In genomic region chr14:31267649-31268048, GRCm38 (mm10) we compare ENCODE assay signal across 15 mouse cellular contexts. TPM values are rescaled to one million over a fixed set of nuclear protein-coding genes. Genes with fewer than 3 reads are reported as not detected.
DNase-seq lines count a peak whose midpoint lies in the region; ATAC-seq and TF ChIP-seq lines count a peak whose summit lies in the region.
"Had no signal": no experiment of that assay in that cellular context is flagged by ENCODE, and none has a peak within 500 bp of the region (broad histone marks: within the 10 kb centered on the region; RNA-seq: fewer than 3 reads in every experiment).

No protein-coding gene starts in this region.

- no peak overlapping the region for H3K9ac ChIP-seq in hindbrain, embryonic 12.5 days
- no peak overlapping the region for H3K9ac ChIP-seq in forebrain, embryonic 16.5 days (replicated peaks; ENCODE audit: low read depth, low read length)
- no peak overlapping the region for H3K9ac ChIP-seq in midbrain, embryonic 13.5 days (replicated peaks)
- H3K9ac ChIP-seq in stomach, postnatal 0 days (ENCODE audit: low read length), result no peak overlapping the region
- no peak overlapping the region for H3K9ac ChIP-seq in intestine, embryonic 16.5 days (ENCODE audit: low read depth, low read length)
- H3K9ac ChIP-seq in liver, postnatal 0 days (replicated peaks), result no peak overlapping the region
- H3K9ac ChIP-seq: heart, embryonic 13.5 days had no signal

- no peak for DNase-seq in hindbrain, embryonic 10.5 days (ENCODE audit: low spot score)
- DNase-seq in brain, adult 2 months (ENCODE audit: low read depth, low spot score), result peak; percentile 69
- no peak for DNase-seq in stomach, postnatal 0 days (ENCODE audit: low spot score)
- no peak for DNase-seq in liver, postnatal 0 days
- DNase-seq: kidney, adult 8-10 months; kidney, postnatal 4 days; liver; lung, adult 2 months; lung, postnatal 4 days had no signal

- H3K4me3 ChIP-seq in hindbrain, embryonic 10.5 days, result no peak overlapping the region
- H3K4me3 ChIP-seq in hindbrain, embryonic 12.5 days, result no peak overlapping the region
- H3K4me3 ChIP-seq in forebrain, embryonic 16.5 days (replicated peaks; ENCODE audit: low read length), result no peak overlapping the region
- H3K4me3 ChIP-seq in midbrain, embryonic 13.5 days (replicated peaks), result no peak overlapping the region
- no peak overlapping the region for H3K4me3 ChIP-seq in stomach, postnatal 0 days (ENCODE audit: low read depth, low read length)
- no peak overlapping the region for H3K4me3 ChIP-seq in intestine, embryonic 16.5 days (ENCODE audit: low read length)
- H3K4me3 ChIP-seq in liver, postnatal 0 days (ENCODE audit: low read depth, low read length), result no peak overlapping the region
- H3K4me3 ChIP-seq: heart, embryonic 13.5 days had no signal

- H3K27me3 ChIP-seq in hindbrain, embryonic 10.5 days (ENCODE audit: insufficient read depth, poor library complexity, severe bottlenecking), result peaks cover 8% of the 10 kb centered on the region
- peaks cover 7% of the 10 kb centered on the region; the same call in 1 of the 2 replicates for H3K27me3 ChIP-seq in hindbrain, embryonic 12.5 days
- no peaks in the 10 kb centered on the region for H3K27me3 ChIP-seq in forebrain, embryonic 16.5 days (replicated peaks; ENCODE audit: control insufficient read depth, insufficient read depth, low read length)
- H3K27me3 ChIP-seq in midbrain, embryonic 13.5 days, result no peaks in the 10 kb centered on the region
- no peaks in the 10 kb centered on the region for H3K27me3 ChIP-seq in stomach, postnatal 0 days (ENCODE audit: control insufficient read depth, insufficient read depth, low read length)
- H3K27me3 ChIP-seq in intestine, embryonic 16.5 days (replicated peaks; ENCODE audit: control insufficient read depth, insufficient read depth, low read length), result no peaks in the 10 kb centered on the region
- 0 out of 2 replicates have a peak, but pooled peaks cover 3% of the 10 kb centered on the region for H3K27me3 ChIP-seq in liver, postnatal 0 days (ENCODE audit: insufficient read depth, low read length)
- H3K27me3 ChIP-seq: Patski had no signal

- no peak for TF ChIP-seq EP300 in stomach, postnatal 0 days (optimal IDR thresholded peaks at IDR 0.05)
- no peak for TF ChIP-seq EP300 in liver, postnatal 0 days (IDR thresholded peaks at IDR 0.05; ENCODE audit: low read depth)

- H3K4me2 ChIP-seq in hindbrain, embryonic 12.5 days (replicated peaks), result no peak overlapping the region
- H3K4me2 ChIP-seq in forebrain, embryonic 16.5 days (ENCODE audit: low read length), result no peak overlapping the region
- no peak overlapping the region for H3K4me2 ChIP-seq in midbrain, embryonic 13.5 days (replicated peaks)
- no peak overlapping the region for H3K4me2 ChIP-seq in stomach, postnatal 0 days (replicated peaks; ENCODE audit: low read depth)
- H3K4me2 ChIP-seq in intestine, embryonic 16.5 days (ENCODE audit: low read depth, low read length), result no peak overlapping the region
- H3K4me2 ChIP-seq in liver, postnatal 0 days (ENCODE audit: low read depth, low read length), result no peak overlapping the region
- H3K4me2 ChIP-seq: heart, embryonic 13.5 days had no signal

- TF ChIP-seq CTCF in stomach, postnatal 0 days (IDR thresholded peaks at IDR 0.05; ENCODE audit: low read depth), result no peak
- no peak for TF ChIP-seq CTCF in liver, postnatal 0 days (IDR thresholded peaks at IDR 0.05; ENCODE audit: low read depth)

- H3K9me3 ChIP-seq in hindbrain, embryonic 10.5 days, result no peaks in the 10 kb centered on the region
- no peaks in the 10 kb centered on the region for H3K9me3 ChIP-seq in hindbrain, embryonic 12.5 days (replicated peaks)
- no peaks in the 10 kb centered on the region for H3K9me3 ChIP-seq in forebrain, embryonic 16.5 days (ENCODE audit: control insufficient read depth, low read length)
- no peaks in the 10 kb centered on the region for H3K9me3 ChIP-seq in midbrain, embryonic 13.5 days
- H3K9me3 ChIP-seq in stomach, postnatal 0 days (ENCODE audit: control insufficient read depth, low read length), result no peaks in the 10 kb centered on the region
- H3K9me3 ChIP-seq in intestine, embryonic 16.5 days (ENCODE audit: control insufficient read depth, low read length), result no peaks in the 10 kb centered on the region
- no peaks in the 10 kb centered on the region for H3K9me3 ChIP-seq in liver, postnatal 0 days (ENCODE audit: low read length)
- H3K9me3 ChIP-seq: heart, embryonic 13.5 days had no signal

- peak overlapping the region; percentile 80 for H3K27ac ChIP-seq in hindbrain, embryonic 10.5 days
- no peak overlapping the region for H3K27ac ChIP-seq in hindbrain, embryonic 12.5 days
- peak overlapping the region; percentile 60; the same call in 1 of the 2 replicates for H3K27ac ChIP-seq in forebrain, embryonic 16.5 days (ENCODE audit: low read length)
- H3K27ac ChIP-seq in midbrain, embryonic 13.5 days, result peak overlapping the region; percentile 83
- H3K27ac ChIP-seq in stomach, postnatal 0 days (replicated peaks), result no peak overlapping the region
- H3K27ac ChIP-seq in intestine, embryonic 16.5 days (ENCODE audit: low read length), result no peak overlapping the region
- H3K27ac ChIP-seq in liver, postnatal 0 days (ENCODE audit: low read depth), result no peak overlapping the region
- H3K27ac ChIP-seq: heart, embryonic 13.5 days had no signal

- no peak for ATAC-seq in hindbrain, embryonic 12.5 days (ENCODE audit: low FRiP score)
- ATAC-seq in forebrain, embryonic 16.5 days, result no peak
- ATAC-seq in midbrain, embryonic 13.5 days, result no peak
- ATAC-seq in stomach, postnatal 0 days (ENCODE audit: low FRiP score, low TSS enrichment), result no peak
- no peak for ATAC-seq in intestine, embryonic 16.5 days
- ATAC-seq in liver, postnatal 0 days, result no peak
- ATAC-seq: Patski had no signal

- peaks cover 31% of the 10 kb centered on the region for H3K4me1 ChIP-seq in hindbrain, embryonic 10.5 days (replicated peaks)
- peaks cover 22% of the 10 kb centered on the region for H3K4me1 ChIP-seq in hindbrain, embryonic 12.5 days
- H3K4me1 ChIP-seq in forebrain, embryonic 16.5 days (replicated peaks; ENCODE audit: control insufficient read depth, insufficient read depth, low read length), result peaks cover 23% of the 10 kb centered on the region
- H3K4me1 ChIP-seq in midbrain, embryonic 13.5 days (replicated peaks), result peaks cover 29% of the 10 kb centered on the region
- H3K4me1 ChIP-seq in stomach, postnatal 0 days (replicated peaks; ENCODE audit: control insufficient read depth, insufficient read depth), result peaks cover 2% of the 10 kb centered on the region; the same call in 1 of the 2 replicates
- H3K4me1 ChIP-seq in intestine, embryonic 16.5 days (ENCODE audit: control insufficient read depth, insufficient read depth, low read length), result no peaks in the 10 kb centered on the region
- H3K4me1 ChIP-seq in liver, postnatal 0 days (ENCODE audit: insufficient read depth), result peaks cover 4% of the 10 kb centered on the region

- peaks cover 14% of the 10 kb centered on the region for H3K36me3 ChIP-seq in hindbrain, embryonic 10.5 days
- peaks cover 10% of the 10 kb centered on the region; the same call in 1 of the 2 replicates for H3K36me3 ChIP-seq in hindbrain, embryonic 12.5 days
- no peaks in the 10 kb centered on the region for H3K36me3 ChIP-seq in forebrain, embryonic 16.5 days (ENCODE audit: control insufficient read depth, insufficient read depth)
- peaks cover 9% of the 10 kb centered on the region for H3K36me3 ChIP-seq in midbrain, embryonic 13.5 days
- no peaks in the 10 kb centered on the region for H3K36me3 ChIP-seq in stomach, postnatal 0 days (ENCODE audit: control insufficient read depth, insufficient read depth, low read length)
- H3K36me3 ChIP-seq in intestine, embryonic 16.5 days (ENCODE audit: control insufficient read depth, insufficient read depth, low read length), result no peaks in the 10 kb centered on the region
- H3K36me3 ChIP-seq in liver, postnatal 0 days (replicated peaks; ENCODE audit: insufficient read depth, low read length), result no peaks in the 10 kb centered on the region
- H3K36me3 ChIP-seq: heart, embryonic 13.5 days had no signal

- whole genome bisulfite sequencing in hindbrain, embryonic 10.5 days, result 80% methylated on average over 11 of the region's 11 CpGs
- 75% methylated on average over 11 of the region's 11 CpGs for WGBS in hindbrain, embryonic 12.5 days
- WGBS in forebrain, embryonic 16.5 days, result 91% methylated on average over 11 of the region's 11 CpGs
- WGBS in midbrain, embryonic 13.5 days, result 88% methylated on average over 11 of the region's 11 CpGs
- WGBS in stomach, postnatal 0 days, result 81% methylated on average over 11 of the region's 11 CpGs
- 87% methylated on average over 11 of the region's 11 CpGs for WGBS in intestine, embryonic 16.5 days
- 85% methylated on average over 11 of the region's 11 CpGs for WGBS in liver, postnatal 0 days (ENCODE audit: insufficient replicate concordance)

RNA-seq across cellular contexts. Expression of gene Bap1, which starts 16.4 kb away (rescaled TPM):
- 121 and 137 TPM in 2 replicates for polyA plus RNA-seq in hindbrain, embryonic 10.5 days (2016; fragmentation: Nextera tagmentation; extraction: Ambion mirVana)
- polyA plus RNA-seq in hindbrain, embryonic 12.5 days (2016; fragmentation: Nextera tagmentation; extraction: Ambion mirVana), result 110 and 112 TPM in 2 replicates
- 138 and 150 TPM in 2 replicates for polyA plus RNA-seq in forebrain, embryonic 16.5 days (2015; fragmentation: Nextera tagmentation; extraction: Ambion mirVana)
- polyA plus RNA-seq in midbrain, embryonic 13.5 days (2015; fragmentation: Nextera tagmentation; extraction: Ambion mirVana), result 127 and 133 TPM in 2 replicates
- polyA plus RNA-seq in stomach, postnatal 0 days (2015; fragmentation: Nextera tagmentation; extraction: Ambion mirVana), result 22.5 and 24.5 TPM in 2 replicates
- polyA plus RNA-seq in intestine, embryonic 16.5 days (2015; fragmentation: Nextera tagmentation; extraction: Ambion mirVana), result 61.8 and 63.3 TPM in 2 replicates
- 16.3 and 19.8 TPM in 2 replicates for polyA plus RNA-seq in liver, postnatal 0 days (2015; fragmentation: Nextera tagmentation; extraction: Ambion mirVana)

RNA-seq across cellular contexts. Expression of gene Phf7, which starts 16.5 kb away (rescaled TPM):
- 12.7 and 13.1 TPM in 2 replicates for polyA plus RNA-seq in hindbrain, embryonic 10.5 days (2016; fragmentation: Nextera tagmentation; extraction: Ambion mirVana)
- 12.4 TPM in 2 replicates for polyA plus RNA-seq in hindbrain, embryonic 12.5 days (2016; fragmentation: Nextera tagmentation; extraction: Ambion mirVana)
- 11.5 and 12.2 TPM in 2 replicates for polyA plus RNA-seq in forebrain, embryonic 16.5 days (2015; fragmentation: Nextera tagmentation; extraction: Ambion mirVana)
- 12.7 and 13.2 TPM in 2 replicates for polyA plus RNA-seq in midbrain, embryonic 13.5 days (2015; fragmentation: Nextera tagmentation; extraction: Ambion mirVana)
- polyA plus RNA-seq in stomach, postnatal 0 days (2015; fragmentation: Nextera tagmentation; extraction: Ambion mirVana), result 9.5 and 10.1 TPM in 2 replicates
- polyA plus RNA-seq in intestine, embryonic 16.5 days (2015; fragmentation: Nextera tagmentation; extraction: Ambion mirVana), result 10.5 and 10.8 TPM in 2 replicates
- 7.3 and 8.3 TPM in 2 replicates for polyA plus RNA-seq in liver, postnatal 0 days (2015; fragmentation: Nextera tagmentation; extraction: Ambion mirVana)

RNA-seq across cellular contexts. Expression of gene Sema3g, which starts 50.0 kb away (rescaled TPM):
- polyA plus RNA-seq in hindbrain, embryonic 10.5 days (2016; fragmentation: Nextera tagmentation; extraction: Ambion mirVana), result 0.78 and 0.91 TPM in 2 replicates
- polyA plus RNA-seq in hindbrain, embryonic 12.5 days (2016; fragmentation: Nextera tagmentation; extraction: Ambion mirVana), result 0.79 and 1.2 TPM in 2 replicates
- 0.62 TPM in 2 replicates for polyA plus RNA-seq in forebrain, embryonic 16.5 days (2015; fragmentation: Nextera tagmentation; extraction: Ambion mirVana)
- polyA plus RNA-seq in midbrain, embryonic 13.5 days (2015; fragmentation: Nextera tagmentation; extraction: Ambion mirVana), result 0.76 and 0.83 TPM in 2 replicates
- 0.38 and 0.53 TPM in 2 replicates for polyA plus RNA-seq in stomach, postnatal 0 days (2015; fragmentation: Nextera tagmentation; extraction: Ambion mirVana)
- polyA plus RNA-seq in intestine, embryonic 16.5 days (2015; fragmentation: Nextera tagmentation; extraction: Ambion mirVana), result 0.51 and 0.67 TPM in 2 replicates
- polyA plus RNA-seq in liver, postnatal 0 days (2015; fragmentation: Nextera tagmentation; extraction: Ambion mirVana), result 0.04 and 0.06 TPM in 2 replicates

RNA-seq across cellular contexts. Expression of gene Nisch, which starts 50.9 kb away (rescaled TPM):
- polyA plus RNA-seq in hindbrain, embryonic 10.5 days (2016; fragmentation: Nextera tagmentation; extraction: Ambion mirVana), result 432 and 459 TPM in 2 replicates
- 464 and 474 TPM in 2 replicates for polyA plus RNA-seq in hindbrain, embryonic 12.5 days (2016; fragmentation: Nextera tagmentation; extraction: Ambion mirVana)
- 359 and 389 TPM in 2 replicates for polyA plus RNA-seq in forebrain, embryonic 16.5 days (2015; fragmentation: Nextera tagmentation; extraction: Ambion mirVana)
- 354 and 385 TPM in 2 replicates for polyA plus RNA-seq in midbrain, embryonic 13.5 days (2015; fragmentation: Nextera tagmentation; extraction: Ambion mirVana)
- polyA plus RNA-seq in stomach, postnatal 0 days (2015; fragmentation: Nextera tagmentation; extraction: Ambion mirVana), result 87.7 and 106 TPM in 2 replicates
- polyA plus RNA-seq in intestine, embryonic 16.5 days (2015; fragmentation: Nextera tagmentation; extraction: Ambion mirVana), result 217 and 228 TPM in 2 replicates
- polyA plus RNA-seq in liver, postnatal 0 days (2015; fragmentation: Nextera tagmentation; extraction: Ambion mirVana), result 51.1 and 65.0 TPM in 2 replicates

RNA-seq across cellular contexts. Expression of gene Dnah1, which starts 56.0 kb away (rescaled TPM):
- 6.2 and 7.1 TPM in 2 replicates for polyA plus RNA-seq in hindbrain, embryonic 10.5 days (2016; fragmentation: Nextera tagmentation; extraction: Ambion mirVana)
- 6.4 and 6.5 TPM in 2 replicates for polyA plus RNA-seq in hindbrain, embryonic 12.5 days (2016; fragmentation: Nextera tagmentation; extraction: Ambion mirVana)
- polyA plus RNA-seq in forebrain, embryonic 16.5 days (2015; fragmentation: Nextera tagmentation; extraction: Ambion mirVana), result 3.5 and 3.8 TPM in 2 replicates
- polyA plus RNA-seq in midbrain, embryonic 13.5 days (2015; fragmentation: Nextera tagmentation; extraction: Ambion mirVana), result 5.0 and 5.3 TPM in 2 replicates
- polyA plus RNA-seq in stomach, postnatal 0 days (2015; fragmentation: Nextera tagmentation; extraction: Ambion mirVana), result 0.74 and 0.81 TPM in 2 replicates
- 2.4 and 3.0 TPM in 2 replicates for polyA plus RNA-seq in intestine, embryonic 16.5 days (2015; fragmentation: Nextera tagmentation; extraction: Ambion mirVana)
- polyA plus RNA-seq in liver, postnatal 0 days (2015; fragmentation: Nextera tagmentation; extraction: Ambion mirVana), result 0.05 and 0.06 TPM in 2 replicates

Comparison
In these comparisons a context has a peak if more than half of its experiments do, and no peak if none do; other contexts are left out.
1. H3K27ac ChIP-seq: peak in hindbrain, embryonic 10.5 days (single experiment), forebrain, embryonic 16.5 days (single experiment) and midbrain, embryonic 13.5 days (single experiment); none in hindbrain, embryonic 12.5 days (single experiment), stomach, postnatal 0 days (single experiment), intestine, embryonic 16.5 days (single experiment) and liver, postnatal 0 days (single experiment).